Mouse (Mus musculus): ENCODE results near the gene Hmgcs2.
A peak's percentile ranks its signal among the peaks of the same experiment; 100 is the strongest.

GRCm38 (mm10) chr3:98353892-98354291, 73.7 kb downstream of the Hmgcs2 start:
- TF ChIP-seq CTCF (IDR thresholded peaks at IDR 0.05; ENCODE audit: borderline replicate concordance, insufficient read depth, low read depth, low read length) (peak; percentile 46; the same call in 1 of the 2 replicates), POLR2A (IDR thresholded peaks at IDR 0.05; ENCODE audit: borderline replicate concordance, insufficient read depth, low read length) (no peak)

All from cerebellum, adult 2 months (tissue).